Mouse (Mus musculus) heart, postnatal 25 days (tissue): ENCODE results near the gene Ap1m2. TPM values are rescaled to one million over a fixed set of nuclear protein-coding genes. Genes with fewer than 3 reads are reported as not detected.

Experiments used
- total RNA-seq, 2 experiments: library from RNA; stranded (reverse); gene quantifications; 2 replicates each; pipeline ENCODE4 v1.2.3; 2021

Gene Ap1m2
- total RNA-seq, 2 experiments from 2014 or later, result not detected

Other genes starting within 250 kb of the Ap1m2 start
- gene Zglp1, start 245.2 kb downstream of the Ap1m2 start, total RNA-seq, result not detected
- under 1 TPM in 1 of 2 experiments, not detected in 1; 0.13 TPM for gene Gm49373, start 239.2 kb downstream of the Ap1m2 start, total RNA-seq
- gene Fdx1l, start 238.7 kb downstream of the Ap1m2 start, total RNA-seq, result 10 to 100 TPM; 33.6 to 36.5 TPM
- 1 to 10 TPM in 1 of 2 experiments, under 1 TPM in 1; 0.86 to 1.5 TPM for gene Gm38431, start 220.3 kb downstream of the Ap1m2 start, total RNA-seq
- gene Raver1, start 220.3 kb downstream of the Ap1m2 start, total RNA-seq, result 10 to 100 TPM; 25.8 to 27.9 TPM
- 1 to 10 TPM; 8.5 to 8.6 TPM for gene Tyk2, start 181.1 kb downstream of the Ap1m2 start, total RNA-seq
- 100 to 1,000 TPM; 158 to 160 TPM for gene Cdc37, start 162.4 kb downstream of the Ap1m2 start, total RNA-seq
- gene Pde4a, start 146.6 kb downstream of the Ap1m2 start, total RNA-seq, result 10 to 100 TPM; 47.1 to 51.6 TPM
- gene Keap1, start 73.0 kb downstream of the Ap1m2 start, total RNA-seq, result 10 to 100 TPM; 35.9 to 42.2 TPM
- gene S1pr5, start 63.9 kb downstream of the Ap1m2 start, total RNA-seq, result under 1 TPM; 0.70 to 0.78 TPM
- gene Atg4d, start 47.0 kb downstream of the Ap1m2 start, total RNA-seq, result 10 to 100 TPM; 94.7 to 96.1 TPM
- gene Kri1, start 24.4 kb downstream of the Ap1m2 start, total RNA-seq, result 10 to 100 TPM; 15.9 to 17.4 TPM
- 10 to 100 TPM; 15.1 to 16.8 TPM for gene Cdkn2d, start 20.9 kb downstream of the Ap1m2 start, total RNA-seq
- gene Slc44a2, start 8.4 kb upstream of the Ap1m2 start, total RNA-seq, result 100 to 1,000 TPM in 1 of 2 experiments, 10 to 100 TPM in 1; 99.2 to 113 TPM
- 10 to 100 TPM; 25.9 to 29.6 TPM for gene Ilf3, start 55.5 kb upstream of the Ap1m2 start, total RNA-seq
- gene Qtrt1, start 99.5 kb upstream of the Ap1m2 start, total RNA-seq, result 10 to 100 TPM in 1 of 2 experiments, 1 to 10 TPM in 1; 7.1 to 10.0 TPM
- gene Dnm2, start 112.6 kb upstream of the Ap1m2 start, total RNA-seq, result 10 to 100 TPM; 66.2 to 74.4 TPM
- 10 to 100 TPM; 45.3 to 45.4 TPM for gene Tmed1, start 197.9 kb upstream of the Ap1m2 start, total RNA-seq
- 1 to 10 TPM; 1.5 TPM for gene AB124611, start 213.8 kb upstream of the Ap1m2 start, total RNA-seq
- 10 to 100 TPM; 48.2 to 53.2 TPM for gene Carm1, start 234.6 kb upstream of the Ap1m2 start, total RNA-seq